Mouse (Mus musculus) intestine, postnatal 0 days (tissue): ENCODE results near the gene Ncoa3. TPM values are rescaled to one million over a fixed set of nuclear protein-coding genes. Genes with fewer than 3 reads are reported as not detected.

Experiments used
- ATAC-seq: fragments of 200-750 bp; cut with Nextera tagmentation; 2 replicates; pipeline ENCODE4 v1.8.0; 2017; ENCODE audit warnings: mild to moderate bottlenecking, moderate TSS enrichment, moderate library complexity
- H3K27ac ChIP-seq: fragments of 300-500 bp; sonication (generic); 2 replicates; pipeline ENCODE4 v1.5.1; 2014; ENCODE audit warnings: mild to moderate bottlenecking, low read depth, low read length, moderate library complexity
- H3K27me3 ChIP-seq: fragments of 300-500 bp; sonication (generic); replicated peaks from 2 replicates; pipeline ENCODE4 v1.6.1; 2014; ENCODE audit warnings: low read length, mixed read lengths; ENCODE audit not compliant: control insufficient read depth, insufficient read depth
- H3K36me3 ChIP-seq: fragments of 300-500 bp; sonication (generic); 2 replicates; pipeline ENCODE4 v1.6.1; 2014; ENCODE audit warnings: mild to moderate bottlenecking, moderate library complexity; ENCODE audit not compliant: control insufficient read depth, insufficient read depth
- H3K4me1 ChIP-seq: fragments of 300-500 bp; sonication (generic); replicated peaks from 2 replicates; pipeline ENCODE4 v1.6.1; 2014; ENCODE audit warnings: antibody characterized with exemption, low read length, mixed read lengths; ENCODE audit not compliant: control insufficient read depth, insufficient read depth
- H3K4me2 ChIP-seq: fragments of 300-500 bp; sonication (generic); replicated peaks from 2 replicates; pipeline ENCODE4 v1.6.1; 2014; ENCODE audit warnings: low read depth, mild to moderate bottlenecking, moderate library complexity
- H3K4me3 ChIP-seq: fragments of 300-500 bp; sonication (generic); 2 replicates; pipeline ENCODE4 v1.5.1; 2014; ENCODE audit warnings: low read depth, low read length
- H3K9ac ChIP-seq: fragments of 300-500 bp; sonication (generic); 2 replicates; pipeline ENCODE4 v1.6.1; 2014; ENCODE audit warnings: mild to moderate bottlenecking, low read depth, low read length
- H3K9me3 ChIP-seq: fragments of 300-500 bp; sonication (generic); 2 replicates; pipeline ENCODE4 v1.6.1; 2016; ENCODE audit warnings: mixed run types; ENCODE audit not compliant: control insufficient read depth
- CTCF ChIP-seq: sonication (generic); IDR thresholded peaks from 2 replicates; pipeline ENCODE4 v1.5.1; 2016; ENCODE audit warnings: low read depth, mild to moderate bottlenecking, control low read depth, antibody characterized with exemption, moderate library complexity
- WGBS: fragments of 180-500 bp; shearing (Covaris S2); extraction: QIAGEN DNeasy Blood & Tissue Kit; methylation state at CpG from one replicate; pipeline ENCODE4 v1.1.7; 2014; 5-methylcytosine and 5-hydroxymethylcytosine counted together
- polyA plus RNA-seq: library from polyadenylated mRNA; unstranded; fragments of >200 nt; fragmentation: Nextera tagmentation; extraction: Ambion mirVana; gene quantifications from 2 replicates; pipeline ENCODE4 v1.2.1, GENCODE M21; 2015

The Ncoa3 gene
- polyA plus RNA-seq, 1 experiment from 2014 or later: 4.7 TPM

- Histone ChIP-seq H3K4me2 (no peak overlapping the region), H3K9ac (no peak overlapping the region), H3K27ac (no peak overlapping the region), H3K4me1 (0 out of 2 replicates have a peak, but pooled peaks cover 3% of the 10 kb centered on the region), H3K36me3 (no peaks in the 10 kb centered on the region), H3K9me3 (no peaks in the 10 kb centered on the region), H3K4me3 (no peak overlapping the region), H3K27me3 (no peaks in the 10 kb centered on the region)
- no peak for ATAC-seq
- no peak for TF ChIP-seq CTCF
- 79% methylated on average over 3 of the region's 3 CpGs for WGBS
Observed at GRCm38 (mm10) chr2:166018769-166019168, 26.3 kb downstream of the Ncoa3 start.

DNA sequence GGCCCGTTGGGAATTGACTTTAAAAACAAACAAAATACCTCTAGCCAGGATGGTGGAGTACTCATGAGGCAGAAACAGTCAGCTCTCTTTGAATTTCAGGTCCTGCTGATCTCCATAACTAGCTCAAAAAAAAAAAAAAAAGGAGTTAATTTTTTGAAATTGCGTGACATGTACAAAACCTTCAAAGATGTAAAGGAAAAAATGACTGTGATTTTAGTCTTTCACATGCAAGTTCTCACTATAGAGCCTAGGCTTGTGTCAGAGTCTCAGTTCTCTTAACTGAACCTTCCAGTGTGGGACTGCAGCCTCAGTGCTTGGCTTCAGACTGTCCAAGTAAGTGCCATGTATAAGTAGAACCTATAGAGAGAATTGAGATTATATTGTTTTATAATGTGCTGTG lies 27.6 kb downstream of the Ncoa3 start:
- no peak overlapping the region for H3K4me3 ChIP-seq
- no peaks in the 10 kb centered on the region for H3K9me3 ChIP-seq
- WGBS: 81% methylated on average over 2 of the region's 2 CpGs
- no peak overlapping the region for H3K9ac ChIP-seq
- H3K36me3 ChIP-seq: no peaks in the 10 kb centered on the region
- H3K27ac ChIP-seq: no peak overlapping the region
- no peak overlapping the region for H3K4me2 ChIP-seq
- no peak for TF ChIP-seq CTCF
- H3K4me1 ChIP-seq: 0 out of 2 replicates have a peak, but pooled peaks cover 12% of the 10 kb centered on the region
- H3K27me3 ChIP-seq: no peaks in the 10 kb centered on the region
- ATAC-seq: no peak

- peak; percentile 81 for ATAC-seq
- no peak overlapping the region for H3K9ac ChIP-seq
Observed at GRCm38 (mm10) chr2:166021073-166021610, 28.7 kb downstream of the Ncoa3 start.

GRCm38 (mm10) chr2:166021642-166022041 lies 29.2 kb downstream of the Ncoa3 start:
- Histone ChIP-seq H3K27ac (no peak overlapping the region), H3K4me3 (no peak overlapping the region), H3K9me3 (no peaks in the 10 kb centered on the region), H3K36me3 (no peaks in the 10 kb centered on the region), H3K27me3 (no peaks in the 10 kb centered on the region), H3K9ac (no peak overlapping the region), H3K4me1 (0 out of 2 replicates have a peak, but pooled peaks cover 12% of the 10 kb centered on the region), H3K4me2 (no peak overlapping the region)
- 42% methylated on average over 3 of the region's 3 CpGs for WGBS
- no peak for TF ChIP-seq CTCF
- no peak for ATAC-seq

More at GRCm38 (mm10) chr2:166021073-166021610, 28.7 kb downstream of the Ncoa3 start:
- TF ChIP-seq CTCF: no peak
- H3K4me2 ChIP-seq: no peak overlapping the region
- H3K4me3 ChIP-seq: no peak overlapping the region
- no peak overlapping the region for H3K27ac ChIP-seq
- WGBS: 10% methylated on average over 4 of the region's 4 CpGs
- no peaks in the 10 kb centered on the region for H3K9me3 ChIP-seq
- 0 out of 2 replicates have a peak, but pooled peaks cover 12% of the 10 kb centered on the region for H3K4me1 ChIP-seq
- H3K27me3 ChIP-seq: no peaks in the 10 kb centered on the region
- no peaks in the 10 kb centered on the region for H3K36me3 ChIP-seq

DNA sequence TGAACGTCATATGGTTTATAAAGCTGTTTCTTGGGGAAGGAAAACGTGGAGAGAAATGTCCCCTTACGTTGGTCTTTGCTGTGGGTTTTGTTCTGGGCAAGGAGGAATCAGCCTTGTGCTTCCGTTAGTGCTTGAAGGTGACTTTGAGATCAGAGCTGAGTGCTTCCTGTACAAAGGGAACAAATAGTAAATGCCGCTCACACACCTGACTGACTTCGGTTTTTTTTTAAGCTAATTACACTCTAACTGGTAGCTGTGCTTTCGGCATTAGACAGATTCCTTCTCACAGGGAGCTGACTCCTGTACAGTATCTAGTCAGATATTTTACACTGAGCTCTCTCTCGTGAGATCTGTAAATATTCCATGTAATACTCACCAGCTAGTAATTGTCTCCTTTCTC lies 29.9 kb downstream of the Ncoa3 start:
- no peak overlapping the region for H3K27ac ChIP-seq
- ATAC-seq: no peak

DNA sequence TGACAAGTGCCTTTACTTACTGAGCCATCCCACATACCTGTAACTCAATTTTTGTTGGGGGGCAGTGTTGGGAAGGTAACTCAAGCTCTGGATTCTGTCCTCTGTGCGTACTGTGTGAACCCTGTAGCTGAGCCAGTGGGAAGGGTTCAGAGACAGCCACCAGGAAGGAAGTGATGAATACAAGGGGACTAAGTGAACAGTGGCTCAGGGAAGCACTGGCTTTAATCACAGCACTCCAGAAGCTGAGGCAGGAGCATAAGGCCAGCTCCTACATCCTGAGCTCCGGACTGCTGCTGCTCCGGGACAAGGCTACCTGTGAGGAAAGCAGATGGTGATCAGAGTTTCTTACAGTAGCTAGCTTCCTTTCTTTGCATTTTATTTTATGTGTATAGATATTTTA lies 31.6 kb downstream of the Ncoa3 start:
- Histone ChIP-seq H3K9me3 (no peaks in the 10 kb centered on the region), H3K36me3 (no peaks in the 10 kb centered on the region), H3K27me3 (no peaks in the 10 kb centered on the region), H3K27ac (no peak overlapping the region), H3K9ac (no peak overlapping the region), H3K4me3 (no peak overlapping the region), H3K4me2 (no peak overlapping the region), H3K4me1 (0 out of 2 replicates have a peak, but pooled peaks cover 15% of the 10 kb centered on the region)
- TF ChIP-seq CTCF: no peak
- WGBS: 75% methylated on average over 3 of the region's 3 CpGs
- ATAC-seq: no peak

More for the DNA sequence above, 29.9 kb downstream of the Ncoa3 start:
- Histone ChIP-seq H3K4me3 (no peak overlapping the region), H3K4me1 (0 out of 2 replicates have a peak, but pooled peaks cover 12% of the 10 kb centered on the region), H3K36me3 (no peaks in the 10 kb centered on the region), H3K4me2 (no peak overlapping the region), H3K9me3 (no peaks in the 10 kb centered on the region), H3K27me3 (no peaks in the 10 kb centered on the region), H3K9ac (no peak overlapping the region)
- TF ChIP-seq CTCF: no peak
- 38% methylated on average over 8 of the region's 8 CpGs for WGBS
